Mouse (Mus musculus): Measurements from ENCODE around the gene Ust.

Ust gene

DNA sequence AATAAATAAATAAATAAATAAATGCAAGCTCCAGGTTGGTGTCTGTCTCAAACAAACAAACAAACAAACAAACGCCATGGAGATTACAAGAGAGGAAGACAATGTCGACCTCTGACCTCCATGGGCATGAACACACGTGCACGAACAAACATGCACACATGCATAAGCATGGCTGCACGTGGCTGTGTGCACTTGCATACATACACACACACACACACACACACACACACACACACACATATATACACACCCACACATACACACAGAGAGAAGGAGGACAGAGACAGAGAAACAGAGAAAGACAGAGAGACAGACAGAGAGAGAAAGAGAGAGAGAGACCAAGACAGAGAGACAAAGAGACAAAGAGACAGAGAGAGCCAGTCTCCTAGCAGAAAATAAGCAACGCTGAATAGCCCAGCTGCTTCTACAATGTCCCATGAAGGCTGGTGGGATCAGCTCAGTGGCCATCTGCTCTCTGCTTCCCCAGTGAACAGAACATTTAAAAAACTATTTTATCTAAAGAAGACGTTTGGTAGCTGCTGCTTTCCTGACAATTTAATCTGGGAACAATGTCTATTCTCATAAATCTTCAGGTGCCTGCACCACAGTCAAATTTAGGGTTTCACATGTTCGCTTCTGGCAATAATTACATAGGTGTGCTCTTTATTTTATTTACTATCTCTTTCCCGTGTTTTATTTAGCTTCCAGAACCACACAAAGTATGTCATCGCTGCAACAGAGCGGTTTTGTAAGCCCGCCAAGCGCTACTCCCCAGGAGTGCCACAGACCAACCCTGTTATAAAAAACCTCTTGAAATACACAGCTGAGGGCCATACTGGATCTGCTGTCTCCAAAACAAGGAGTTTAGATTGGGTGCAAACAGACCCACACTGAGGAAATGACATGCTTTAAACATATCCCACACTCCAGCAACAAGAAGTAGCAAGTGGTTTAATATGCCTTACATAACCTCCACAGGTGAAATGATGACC, 89.5 kb downstream of the Ust start:
- DNase-seq (ENCODE audit: low spot score): no peak

GRCm38 (mm10) chr10:8427671-8428364, 90.8 kb downstream of the Ust start:
- DNase-seq (ENCODE audit: low spot score): no peak

GRCm38 (mm10) chr10:8419496-8420009, 99.1 kb downstream of the Ust start:
- no peak for DNase-seq (ENCODE audit: low spot score)

DNA sequence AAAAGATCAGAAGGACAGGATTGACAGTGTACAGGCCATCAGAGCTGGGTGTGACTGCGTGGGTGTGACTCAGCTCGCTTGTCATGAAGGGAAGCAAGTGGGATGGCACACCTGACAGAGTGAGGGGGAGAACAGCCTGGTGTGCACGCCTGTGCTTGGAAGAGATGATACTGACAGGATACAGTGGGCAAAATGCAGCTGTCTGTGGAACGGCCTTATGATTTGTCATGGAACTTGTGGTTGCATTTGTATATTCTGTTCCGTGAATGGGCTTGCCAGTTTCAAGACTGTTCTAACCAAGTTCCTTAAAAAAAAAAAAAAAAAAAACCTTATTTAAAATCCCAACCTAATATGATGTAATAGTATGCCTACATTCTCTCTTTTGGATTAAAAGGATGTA, 103.2 kb downstream of the Ust start:
- no peak for DNase-seq (ENCODE audit: low spot score)

DNA sequence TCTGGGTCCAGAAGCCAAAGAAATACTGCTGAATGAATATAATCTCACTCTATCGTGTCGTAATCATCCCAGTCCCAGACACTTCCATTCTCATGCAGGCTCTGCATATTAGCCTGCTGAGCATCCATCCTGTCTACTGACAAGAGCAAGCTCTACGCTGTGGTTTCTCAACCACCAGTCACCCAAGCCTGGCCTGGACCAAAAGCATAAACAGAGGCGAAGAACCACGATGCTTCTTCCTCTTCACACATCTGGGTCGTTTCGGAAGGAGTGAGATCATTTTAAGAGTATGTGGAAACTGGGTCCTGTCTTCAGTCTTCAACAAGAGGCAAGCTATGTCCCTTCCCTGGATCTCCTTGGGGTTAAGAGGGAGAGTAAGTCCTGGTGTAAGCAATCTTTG, 103.6 kb downstream of the Ust start:
- DNase-seq (ENCODE audit: low spot score): no peak

- DNase-seq (ENCODE audit: low spot score): no peak
Measured at GRCm38 (mm10) chr10:8405141-8405540, 113.5 kb downstream of the Ust start.

GRCm38 (mm10) chr10:8392226-8392625, 126.4 kb downstream of the Ust start:
- no peak for DNase-seq (ENCODE audit: low spot score)

- DNase-seq (ENCODE audit: low spot score): peak; percentile 24
Measured at GRCm38 (mm10) chr10:8391264-8391748, 127.3 kb downstream of the Ust start.

GRCm38 (mm10) chr10:8388239-8388638, 130.4 kb downstream of the Ust start:
- DNase-seq (ENCODE audit: low spot score): no peak

DNA sequence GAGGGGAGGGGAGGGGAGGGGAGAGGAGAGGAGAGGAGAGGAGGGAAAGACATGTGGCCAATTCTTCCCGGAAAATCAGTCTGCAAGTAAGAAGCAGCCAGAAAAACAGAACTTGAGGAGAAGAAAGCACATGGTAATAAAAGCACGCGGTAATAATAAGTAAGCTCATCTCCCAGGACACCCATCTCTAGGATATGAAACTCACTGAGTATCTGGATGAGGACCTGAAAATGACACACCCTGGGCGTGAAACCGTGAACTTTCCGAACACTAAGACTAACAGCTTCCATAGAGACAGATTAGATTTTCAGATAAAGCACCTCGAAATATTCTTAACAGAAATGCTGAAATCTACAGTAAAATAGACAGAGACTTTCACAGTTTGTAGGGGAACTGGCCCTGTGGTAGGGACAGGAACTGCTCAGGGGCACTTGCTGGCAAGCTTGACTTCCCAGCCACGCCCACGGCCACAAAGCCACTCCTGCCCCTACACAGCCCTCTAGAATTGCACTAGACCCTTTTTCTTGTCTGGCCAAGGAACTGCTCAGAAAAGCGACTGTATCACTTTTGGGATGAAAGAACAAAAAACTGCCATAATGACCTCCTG, 148.6 kb downstream of the Ust start:
- DNase-seq (ENCODE audit: low spot score): no peak

GRCm38 (mm10) chr10:8365816-8366215, 152.8 kb downstream of the Ust start:
- no peak for DNase-seq (ENCODE audit: low spot score)

DNA sequence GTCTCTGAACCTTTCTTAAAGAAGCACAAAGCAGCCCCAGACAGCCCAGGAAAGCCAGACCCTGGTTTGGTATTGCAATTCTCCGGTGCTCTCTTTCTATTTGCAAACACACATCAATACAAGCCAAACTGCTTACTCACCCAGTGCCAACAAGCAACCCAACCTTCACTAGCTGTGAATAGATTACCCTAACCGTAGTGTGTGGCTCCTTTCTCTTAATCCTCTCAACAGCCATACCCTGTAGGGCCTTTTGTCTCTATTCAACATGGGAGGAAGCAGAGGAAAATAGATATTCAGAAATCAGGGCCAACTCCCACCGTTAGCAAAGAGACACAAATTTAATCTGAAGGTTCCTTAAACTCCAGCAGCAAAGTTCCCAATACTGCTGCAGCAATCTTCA, 154.4 kb downstream of the Ust start:
- no peak for DNase-seq (ENCODE audit: low spot score)

DNA sequence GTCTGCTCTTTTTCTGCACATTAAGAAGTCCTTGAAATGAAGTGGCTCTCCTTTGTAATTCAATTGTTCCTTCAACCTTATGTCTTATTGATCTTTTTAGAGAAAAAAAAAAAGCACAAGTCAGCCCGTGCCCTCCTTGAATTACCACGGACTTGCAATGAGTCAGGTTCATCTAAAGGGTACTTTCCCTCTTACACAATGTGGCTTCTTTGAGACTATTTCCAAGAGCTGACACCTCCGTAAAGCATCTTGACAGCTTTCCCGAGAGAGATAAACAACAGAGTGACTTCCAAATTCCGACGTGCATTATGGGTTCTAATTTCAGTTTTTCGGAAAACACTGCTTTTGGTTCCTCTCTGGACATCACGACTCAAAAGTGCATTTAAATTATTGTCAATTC, 155.3 kb downstream of the Ust start:
- no peak for DNase-seq (ENCODE audit: low spot score)

DNA sequence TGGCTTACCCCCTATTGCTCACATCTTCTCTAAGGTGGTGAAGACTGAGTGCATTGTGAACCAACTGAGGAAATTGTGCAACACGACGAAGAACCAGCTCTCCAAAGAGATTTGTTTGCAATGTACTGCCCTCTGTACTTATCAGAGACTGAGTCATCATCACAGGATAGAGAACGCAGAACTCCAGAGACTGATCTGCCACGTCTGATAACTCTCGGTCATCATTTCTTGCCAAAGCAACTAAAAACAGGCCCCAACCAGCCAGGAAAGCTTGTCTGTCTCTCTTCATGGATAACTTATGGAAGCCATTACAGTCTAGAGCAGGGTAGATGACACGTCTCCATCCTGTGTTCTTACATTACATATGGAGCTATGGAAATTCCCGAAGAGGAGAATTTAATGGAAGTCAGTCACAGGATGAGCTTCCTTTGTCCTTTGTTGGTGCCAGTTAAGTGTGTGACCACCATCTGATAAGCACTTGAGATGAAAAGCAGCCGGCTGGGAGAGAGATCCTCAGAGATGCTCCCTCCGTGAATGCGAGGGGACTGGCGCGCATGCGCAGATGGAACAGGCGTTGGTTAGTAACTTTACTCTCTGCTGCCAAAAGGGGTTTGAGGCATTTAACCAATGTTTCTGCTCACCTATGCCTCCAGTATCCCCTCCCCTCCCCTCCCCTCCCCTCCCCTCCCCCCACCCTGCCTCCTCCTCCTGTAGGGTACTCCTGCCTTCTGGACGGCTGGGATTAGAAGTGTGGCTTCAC, 160.2 kb downstream of the Ust start:
- no peak for DNase-seq (ENCODE audit: low spot score)

- DNase-seq (ENCODE audit: low spot score): no peak
Measured at GRCm38 (mm10) chr10:8353534-8353933, 165.1 kb downstream of the Ust start.

DNA sequence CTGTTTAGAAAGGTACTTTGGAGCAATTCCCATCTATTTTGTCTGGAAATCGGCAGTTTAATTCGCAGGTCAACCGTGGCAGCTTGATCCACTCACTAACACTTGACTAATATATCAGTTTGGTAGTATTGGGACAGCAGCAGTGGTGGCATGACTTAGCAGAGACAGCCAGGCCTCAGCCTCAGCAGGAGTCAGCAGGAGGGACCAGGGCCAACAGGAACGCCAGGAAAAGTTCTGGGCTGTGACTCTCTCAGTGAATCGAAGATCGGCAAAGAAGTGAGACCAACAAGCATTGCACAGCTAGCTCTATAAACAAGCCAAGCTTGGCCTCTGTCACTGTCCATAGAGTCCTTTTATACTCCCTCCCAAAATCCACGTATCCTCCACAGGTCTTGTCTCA, 168.0 kb downstream of the Ust start:
- DNase-seq (ENCODE audit: low spot score): no peak

DNA sequence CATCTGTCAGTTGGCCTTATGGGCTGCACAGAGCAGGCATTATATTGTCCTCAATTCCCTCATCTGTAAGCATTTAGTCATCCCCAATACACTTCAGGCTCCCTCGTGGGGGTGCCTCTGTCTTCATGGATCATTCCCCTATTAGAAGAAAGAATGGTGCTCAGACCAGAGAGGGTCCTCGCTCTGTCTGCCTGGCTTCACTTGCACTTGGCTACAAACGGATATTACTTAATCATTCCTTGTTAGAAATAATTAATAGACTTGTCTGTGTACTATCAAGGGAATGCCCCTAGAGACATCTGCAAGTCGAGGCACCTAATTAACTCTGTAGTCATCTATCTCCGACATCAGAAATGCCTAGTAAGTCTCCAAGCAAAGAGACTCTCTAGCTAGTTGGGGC, 171.1 kb downstream of the Ust start:
- no peak for DNase-seq (ENCODE audit: low spot score)

GRCm38 (mm10) chr10:8342556-8342955, 176.1 kb downstream of the Ust start:
- no peak for DNase-seq (ENCODE audit: low spot score)

DNA sequence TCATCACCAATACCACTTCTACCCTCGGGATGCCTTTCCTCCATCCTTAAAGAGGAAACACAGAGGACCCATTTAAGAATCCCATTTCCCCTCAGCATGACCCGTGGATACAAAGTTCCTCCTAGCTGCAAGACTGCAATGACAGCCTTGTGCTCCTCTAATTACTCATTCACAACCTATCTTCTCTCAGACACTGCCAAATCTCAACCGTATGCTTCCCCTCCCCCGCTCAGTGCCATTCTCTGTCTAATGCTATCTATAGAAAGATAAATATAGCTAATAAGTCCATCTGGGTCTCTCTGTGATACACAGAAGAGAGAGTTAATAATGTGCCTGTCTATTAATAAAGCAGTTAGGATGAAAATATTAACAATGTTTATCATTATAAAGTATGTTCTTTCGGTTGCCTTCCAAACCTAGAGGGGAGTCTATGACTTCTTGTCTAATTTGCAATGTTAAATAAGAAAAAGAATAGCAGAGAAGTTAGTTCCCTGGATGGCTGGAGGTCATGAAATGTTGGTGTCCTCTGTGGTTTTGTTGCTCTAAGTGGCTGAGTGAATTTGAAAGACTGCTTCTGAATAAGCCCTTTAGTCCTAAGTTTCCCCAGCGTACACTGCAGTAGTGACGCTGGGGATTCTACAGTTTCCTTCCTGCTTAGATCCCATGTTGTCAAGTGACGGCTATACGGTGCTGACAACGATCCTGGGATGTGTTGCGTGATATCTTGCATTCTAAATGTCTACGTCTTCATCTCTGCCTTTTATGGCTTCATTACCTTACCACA, 178.8 kb downstream of the Ust start:
- no peak for DNase-seq (ENCODE audit: low spot score)

GRCm38 (mm10) chr10:8336601-8337000, 182.0 kb downstream of the Ust start:
- no peak for DNase-seq (ENCODE audit: low spot score)

DNA sequence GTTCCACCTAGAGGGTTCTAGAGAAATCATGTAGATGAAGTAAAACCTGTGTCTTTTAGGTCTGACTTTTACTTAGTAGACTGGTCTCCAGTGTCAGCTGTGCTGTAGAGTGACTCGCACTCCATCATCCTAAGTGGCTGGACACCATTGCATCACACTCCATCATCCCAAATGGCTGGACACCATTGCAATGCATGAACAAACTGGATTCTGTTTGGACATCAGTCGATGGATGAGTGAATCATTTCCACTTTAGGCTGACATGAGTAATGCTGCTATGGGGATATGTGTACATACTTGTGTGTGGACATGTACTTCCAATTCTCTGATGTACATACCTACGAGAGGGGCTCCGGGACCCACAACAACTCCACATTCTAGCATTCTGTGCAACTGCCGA, 187.7 kb downstream of the Ust start:
- no peak for DNase-seq (ENCODE audit: low spot score)

Measured in urinary bladder, postnatal 25 days (tissue).